Mouse (Mus musculus) adrenal gland, postnatal 36 days (tissue): Measurements from ENCODE around the gene Gm30083. TPM values are rescaled to one million over a fixed set of nuclear protein-coding genes. Genes with fewer than 3 reads are reported as not detected.
A peak's percentile ranks its signal among the peaks of the same experiment; 100 is the strongest.

ENCODE experiments used
- DNase-seq, 2 experiments: peaks; one replicate each; pipeline ENCODE4 v3.0.0; 2021; ENCODE audit warnings: mixed read lengths in 1 of 2
- total RNA-seq, 2 experiments: library from RNA; stranded (reverse); gene quantifications; 2 replicates each; pipeline ENCODE4 v1.2.3; 2021

Gm30083 gene
- total RNA-seq, 2 experiments from 2014 or later: not detected

DNA sequence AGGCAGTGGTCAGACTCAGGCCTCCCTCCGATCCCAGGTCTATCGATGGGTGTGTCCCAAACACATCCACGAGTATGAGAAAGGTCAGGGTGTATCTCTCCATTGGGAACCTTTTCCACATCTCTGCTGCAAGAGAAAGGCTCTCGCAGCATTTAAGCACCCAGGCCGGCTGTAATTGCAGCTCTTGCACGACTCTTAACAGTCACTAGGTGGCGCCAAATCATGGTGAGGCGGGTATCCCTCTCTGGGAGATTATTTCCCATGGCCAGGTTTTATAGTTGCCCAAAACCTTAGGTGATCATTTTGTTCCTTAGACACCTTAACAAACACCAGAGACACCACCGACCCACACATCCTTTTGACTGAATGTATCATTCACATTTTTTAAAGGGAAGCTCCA, 55.6 kb downstream of the Gm30083 start:
- peak; percentile 55 to 63 for DNase-seq

DNA sequence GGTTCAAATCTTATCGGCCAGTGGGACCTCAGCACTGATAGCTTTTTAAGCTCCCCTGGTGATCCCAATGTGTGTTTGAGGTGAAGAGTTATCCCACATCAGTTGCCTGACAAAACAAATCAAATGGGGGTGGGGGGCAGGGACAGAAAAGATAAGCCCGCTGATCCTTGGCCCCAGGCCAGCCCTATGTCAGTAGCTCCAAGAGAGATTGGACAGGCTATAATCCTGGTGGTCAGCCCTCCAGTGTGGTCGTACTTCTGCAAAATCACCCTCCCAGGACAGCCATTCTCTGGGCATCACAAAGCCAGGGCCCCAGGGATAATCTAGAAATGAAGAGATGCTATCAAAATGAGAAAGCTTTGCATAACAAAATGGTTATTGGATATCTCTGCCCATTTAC, 56.1 kb downstream of the Gm30083 start:
- DNase-seq: no peak

DNA sequence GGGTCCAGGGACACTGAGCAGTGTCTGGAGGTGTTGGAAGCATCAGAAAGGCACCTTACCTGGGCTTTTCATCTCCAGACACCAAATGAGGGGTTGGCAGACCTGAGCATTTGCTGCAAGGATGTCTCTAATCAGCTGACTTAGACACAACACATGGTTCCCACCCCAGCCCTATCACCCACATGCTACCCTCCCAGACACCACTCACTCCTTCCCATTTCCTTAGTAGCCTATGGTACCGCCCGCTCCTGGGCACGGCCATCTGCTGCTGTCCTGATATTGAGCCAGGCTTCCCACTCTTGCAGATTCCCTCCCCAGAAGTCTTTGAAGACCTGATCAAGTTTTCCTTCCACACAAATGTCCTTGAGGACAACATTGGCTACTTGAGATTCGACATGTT, 56.8 kb downstream of the Gm30083 start:
- no peak for DNase-seq

DNA sequence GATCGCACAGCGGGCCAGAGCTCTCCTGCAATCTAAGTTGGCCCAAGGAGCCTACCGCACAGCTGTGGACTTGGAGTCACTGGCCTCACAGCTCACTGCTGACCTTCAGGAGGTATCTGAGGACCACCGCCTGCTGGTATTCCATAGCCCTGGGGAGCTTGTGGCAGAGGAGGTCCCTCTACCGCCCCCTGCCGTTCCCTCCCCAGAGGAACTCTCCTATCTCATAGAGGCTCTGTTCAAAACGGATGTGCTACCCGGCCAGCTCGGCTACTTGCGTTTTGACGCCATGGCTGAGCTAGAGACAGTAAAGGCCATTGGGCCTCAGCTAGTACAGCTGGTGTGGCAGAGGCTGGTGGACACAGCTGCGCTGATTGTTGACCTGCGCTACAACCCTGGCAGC, 58.9 kb downstream of the Gm30083 start:
- DNase-seq: no peak

DNA sequence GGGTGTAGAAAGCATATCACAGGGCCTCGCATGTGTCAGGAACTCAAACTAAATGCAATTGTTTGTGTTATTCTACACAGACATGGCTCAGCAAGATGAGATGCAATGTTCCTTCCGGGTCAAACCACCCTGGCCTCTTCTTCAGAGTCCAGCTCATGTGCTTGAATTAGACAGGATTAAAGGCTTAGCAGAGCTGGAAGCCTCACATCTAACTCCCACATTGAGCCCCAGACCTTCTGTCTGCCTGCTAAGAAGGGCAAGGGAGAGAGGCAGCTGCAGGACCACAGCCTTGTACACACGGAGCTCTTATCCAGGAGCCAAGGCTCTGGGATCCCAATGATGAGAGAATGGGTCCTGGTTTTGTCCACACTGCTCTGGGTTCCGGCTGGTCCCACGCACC, 61.2 kb downstream of the Gm30083 start, which contains the start of gene Rbp3:
Rbp3 (plus strand) TSS at position 243 of the 400 bp plus-strand sequence.
- DNase-seq: no peak

DNA sequence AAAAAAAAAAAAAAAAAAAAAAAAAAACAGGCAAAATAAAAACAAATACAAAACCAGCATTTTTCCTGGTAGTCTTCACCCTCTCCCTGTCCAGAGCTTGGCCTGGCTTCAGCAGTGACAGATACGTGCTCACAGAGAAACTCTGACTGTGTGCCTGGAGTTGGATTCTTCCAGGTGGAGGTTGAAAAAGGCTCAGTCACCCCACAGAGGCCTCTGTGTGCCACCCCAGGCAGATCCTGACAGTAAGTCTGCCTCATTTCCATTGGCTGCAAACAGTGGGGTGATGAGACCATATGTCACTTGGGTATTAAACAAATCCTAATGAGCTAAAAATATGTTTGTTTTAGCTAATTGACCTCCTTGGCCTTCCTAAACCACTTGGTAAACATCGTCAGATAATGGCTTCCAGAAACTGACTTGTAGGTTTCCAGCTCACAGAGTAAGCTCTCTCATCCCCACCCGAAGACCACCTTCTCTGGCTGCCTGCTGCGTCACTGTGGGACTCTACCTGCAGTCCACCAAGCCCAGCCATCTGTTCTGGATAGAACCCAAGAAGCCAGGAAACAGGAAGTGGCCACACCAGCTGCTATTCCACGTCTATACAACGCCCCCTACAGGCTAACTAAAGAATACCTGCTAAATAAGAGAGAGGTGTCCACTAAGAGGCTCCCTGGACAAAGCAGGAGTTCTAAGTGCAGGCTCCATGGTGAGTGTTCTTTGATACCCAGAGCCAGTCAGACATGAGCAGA, 62.6 kb downstream of the Gm30083 start:
- no peak for DNase-seq

DNA sequence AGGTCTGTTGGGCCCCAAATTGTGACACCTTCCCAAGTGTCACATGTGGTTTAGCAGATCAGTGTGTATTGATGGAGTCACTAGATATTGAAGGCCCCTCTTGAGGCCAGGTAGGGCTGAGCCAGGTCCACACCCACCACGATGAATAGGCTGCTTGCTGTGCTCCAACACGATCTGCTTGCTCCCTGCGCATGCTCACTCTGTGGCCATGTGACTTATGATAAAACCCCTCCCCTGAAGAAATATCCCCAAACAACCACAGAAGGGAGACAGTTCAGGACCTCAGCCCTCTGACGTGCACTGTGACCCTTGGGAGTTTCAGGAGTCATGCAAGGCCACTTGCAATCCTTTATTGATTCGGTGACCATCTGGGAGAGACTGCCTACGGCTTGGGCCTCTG, 68.9 kb downstream of the Gm30083 start:
- no peak for DNase-seq

DNA sequence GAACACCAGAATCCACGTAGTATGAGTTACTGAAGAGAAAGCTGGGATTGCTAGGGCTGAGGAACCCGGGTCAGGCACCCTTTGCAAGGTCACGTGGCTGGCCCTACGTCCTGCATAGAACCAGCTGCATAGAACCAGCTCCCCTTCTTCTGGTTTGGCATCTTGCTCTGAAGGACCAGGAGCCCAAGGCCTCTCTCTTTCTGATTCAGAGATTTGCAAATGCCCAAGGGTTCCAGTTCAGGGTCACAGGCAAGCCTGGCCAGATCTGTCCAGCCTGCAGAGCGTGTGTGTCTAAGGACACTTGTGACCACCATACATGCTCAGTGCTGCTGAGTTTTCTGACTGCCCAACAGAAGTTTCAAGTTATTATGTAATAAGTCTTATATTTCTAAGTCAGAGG, 72.8 kb downstream of the Gm30083 start:
- peak; percentile 56 to 74 for DNase-seq

DNA sequence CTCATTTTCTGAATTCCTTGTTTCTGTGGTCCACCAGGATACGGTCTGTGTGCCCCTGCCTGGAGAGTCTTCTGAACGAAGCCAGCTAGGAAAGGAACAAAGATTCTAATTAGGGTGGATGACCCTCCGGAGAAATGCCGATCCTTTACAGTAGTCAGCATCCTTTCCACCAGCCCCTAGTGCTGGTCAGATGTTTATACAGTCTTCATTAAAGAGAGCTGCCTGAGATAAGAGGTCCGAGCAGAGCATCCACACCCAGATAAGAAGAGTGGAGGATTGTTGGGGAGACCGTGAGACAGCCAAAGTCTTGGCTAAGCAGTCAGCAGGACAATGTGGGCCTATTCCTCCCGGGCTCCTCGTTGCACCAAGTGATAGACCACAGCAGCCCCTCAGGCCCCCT, 74.2 kb downstream of the Gm30083 start, which contains the start of gene Gdf2:
Gdf2 (plus strand) TSS at position 301 of the 400 bp plus-strand sequence.
- DNase-seq: no peak

DNA sequence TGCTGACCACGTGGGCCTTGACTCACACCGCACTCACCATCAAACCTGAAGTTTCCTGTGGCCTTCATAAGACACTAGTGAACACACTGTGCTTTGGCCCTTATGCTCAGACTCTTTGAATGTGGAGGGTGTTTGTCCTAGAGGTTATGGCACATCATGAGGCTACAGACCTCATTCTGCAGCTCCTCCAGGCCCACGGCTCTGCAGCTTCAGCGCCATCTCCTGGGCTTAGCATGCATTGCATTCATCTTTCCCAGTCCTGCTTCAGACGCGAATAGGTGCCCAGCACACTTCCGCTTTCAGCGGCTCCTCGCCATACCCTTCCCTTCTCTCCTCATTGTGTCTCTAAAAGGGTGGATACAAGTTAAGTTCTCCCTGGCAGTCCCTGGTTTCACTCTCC, 75.9 kb downstream of the Gm30083 start:
- peak; percentile 71 to 79 for DNase-seq

Other genes starting within 250 kb of the Gm30083 start
- 10 to 100 TPM; 12.8 to 13.4 TPM for gene Gdf10, start 91.6 kb downstream of the Gm30083 start, total RNA-seq
- not detected for gene Gdf2, start 74.1 kb downstream of the Gm30083 start, total RNA-seq
- not detected for gene Rbp3, start 61.2 kb downstream of the Gm30083 start, total RNA-seq
- not detected for gene Zfp488, start 36.4 kb downstream of the Gm30083 start, total RNA-seq
- gene Gm5460, start 1.6 kb upstream of the Gm30083 start, total RNA-seq: under 1 TPM in 1 of 2 experiments, not detected in 1; 0.17 TPM
- gene Antxrl, start 37.5 kb upstream of the Gm30083 start, total RNA-seq: not detected
- 1 to 10 TPM; 2.8 to 3.5 TPM for gene Anxa8, start 70.8 kb upstream of the Gm30083 start, total RNA-seq
- gene A630023A22Rik, start 87.6 kb upstream of the Gm30083 start, total RNA-seq: not detected
- under 1 TPM; 0.13 to 0.20 TPM for gene Npy4r, start 137.3 kb upstream of the Gm30083 start, total RNA-seq
- gene Gprin2, start 186.5 kb upstream of the Gm30083 start, total RNA-seq: 1 to 10 TPM; 1.1 to 1.6 TPM
- under 1 TPM; 0.20 TPM for gene Syt15, start 204.4 kb upstream of the Gm30083 start, total RNA-seq